Mouse (Mus musculus) stomach, embryonic 14.5 days (tissue): ENCODE data around the gene A930004D18Rik. TPM values are rescaled to one million over a fixed set of nuclear protein-coding genes. Genes with fewer than 3 reads are reported as not detected.
A peak's percentile ranks its signal among the peaks of the same experiment; 100 is the strongest.

Source experiments
- ATAC-seq: fragments of 200-750 bp; cut with Nextera tagmentation; 2 replicates; pipeline ENCODE4 v1.8.0; 2017; ENCODE audit warnings: low read depth, moderate TSS enrichment; ENCODE audit not compliant: insufficient number of reproducible peaks, insufficient read depth, low FRiP score
- H3K27ac ChIP-seq: fragments of 300-500 bp; sonication (generic); 2 replicates; pipeline ENCODE4 v1.5.1; 2014; ENCODE audit warnings: mild to moderate bottlenecking, low read length, moderate library complexity, mixed read lengths
- H3K27me3 ChIP-seq: fragments of 300-500 bp; sonication (generic); 2 replicates; pipeline ENCODE4 v1.6.1; 2014; ENCODE audit warnings: low read length, control low read depth, mixed read lengths; ENCODE audit not compliant: control insufficient read depth, insufficient read depth
- H3K36me3 ChIP-seq: fragments of 300-500 bp; sonication (generic); 2 replicates; pipeline ENCODE4 v1.6.1; 2014; ENCODE audit warnings: mild to moderate bottlenecking, control low read depth, low read length, moderate library complexity, mixed read lengths; ENCODE audit not compliant: control insufficient read depth, insufficient read depth
- H3K4me1 ChIP-seq: fragments of 300-500 bp; sonication (generic); 2 replicates; pipeline ENCODE4 v1.6.1; 2014; ENCODE audit warnings: low read length, control low read depth, mixed read lengths; ENCODE audit not compliant: control insufficient read depth, insufficient read depth
- H3K4me2 ChIP-seq: fragments of 300-500 bp; sonication (generic); replicated peaks from 2 replicates; pipeline ENCODE4 v1.6.1; 2014; ENCODE audit warnings: low read depth, low read length, control low read depth
- H3K4me3 ChIP-seq: fragments of 300-500 bp; sonication (generic); 2 replicates; pipeline ENCODE4 v1.5.1; 2014; ENCODE audit warnings: low read depth, low read length, control low read depth
- H3K9ac ChIP-seq: fragments of 300-500 bp; sonication (generic); replicated peaks from 2 replicates; pipeline ENCODE4 v1.6.1; 2014; ENCODE audit warnings: low read depth, mild to moderate bottlenecking, control low read depth, low read length, moderate library complexity, mixed read lengths
- H3K9me3 ChIP-seq: fragments of 300-500 bp; sonication (generic); 2 replicates; pipeline ENCODE4 v1.6.1; 2016; ENCODE audit warnings: low read depth, low read length, control low read depth; ENCODE audit not compliant: control insufficient read depth
- WGBS: fragments of 180-500 bp; shearing (Covaris S2); extraction: QIAGEN DNeasy Blood & Tissue Kit; methylation state at CpG from one replicate; pipeline ENCODE4 v1.1.7; 2014; 5-methylcytosine and 5-hydroxymethylcytosine counted together
- polyA plus RNA-seq: library from polyadenylated mRNA; unstranded; fragments of >200 nt; fragmentation: Nextera tagmentation; extraction: Ambion mirVana; gene quantifications from 2 replicates; pipeline ENCODE4 v1.2.1, GENCODE M21; 2014

A930004D18Rik gene
- polyA plus RNA-seq, 1 experiment from 2014 or later, result 9.9 TPM

DNA sequence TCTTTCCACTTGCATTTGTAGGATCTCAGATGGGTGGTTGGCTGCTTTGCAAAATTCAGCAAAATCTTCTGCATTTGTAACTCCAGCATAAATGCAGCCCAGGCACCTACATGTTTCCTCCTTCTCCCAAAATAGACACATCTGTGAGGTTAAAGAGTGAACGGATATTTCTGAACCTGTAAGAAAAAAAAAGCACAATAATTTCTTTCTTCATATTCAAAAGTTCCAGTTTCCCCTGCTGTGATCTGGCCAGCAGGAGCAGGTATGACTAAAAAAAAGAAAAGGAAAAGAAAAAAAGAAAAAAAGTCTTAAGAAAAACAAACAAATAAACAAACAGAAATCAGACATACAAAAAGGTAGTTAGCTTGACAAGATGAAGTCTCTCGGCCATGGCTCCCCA is 12.5 kb upstream of the A930004D18Rik start:
- H3K4me1 ChIP-seq, result peaks cover 31% of the 10 kb centered on the region; the same call in 1 of the 2 replicates
- peak overlapping the region; percentile 100 for H3K27ac ChIP-seq
- no peak for ATAC-seq
- peak overlapping the region; percentile 49 for H3K9ac ChIP-seq
- WGBS, result 28% methylated on average over 2 of the region's 2 CpGs
- H3K36me3 ChIP-seq, result no peaks in the 10 kb centered on the region
- peak overlapping the region; percentile 89; the same call in 1 of the 2 replicates for H3K4me3 ChIP-seq
- H3K4me2 ChIP-seq, result peak overlapping the region; percentile 96
- H3K27me3 ChIP-seq, result no peaks in the 10 kb centered on the region
- no peaks in the 10 kb centered on the region for H3K9me3 ChIP-seq

DNA sequence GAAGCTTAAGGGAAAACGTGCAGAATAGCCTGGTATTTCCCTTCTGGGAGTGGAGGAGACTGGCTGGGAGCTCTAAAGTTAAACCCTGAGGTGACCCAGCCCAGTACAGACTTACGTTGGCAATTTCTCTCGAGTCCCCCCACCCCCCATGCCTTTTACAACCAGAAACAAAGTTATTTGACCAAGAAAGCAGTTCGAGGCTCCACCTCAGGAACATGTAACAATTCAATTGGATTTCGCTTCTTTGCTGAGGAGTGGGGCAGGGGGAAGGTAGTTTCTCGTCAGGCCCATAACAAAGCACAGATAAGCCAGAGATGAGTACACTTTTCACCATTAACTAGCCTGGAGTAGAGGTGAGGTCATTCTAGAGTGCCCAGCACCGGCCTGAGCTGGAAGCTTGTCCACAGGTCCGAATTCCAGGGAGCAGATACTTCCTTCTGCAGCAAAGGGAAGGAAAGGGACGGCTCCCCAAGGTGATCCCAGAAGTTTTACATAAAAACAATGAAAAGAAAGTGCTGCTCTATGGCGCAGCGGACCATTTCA is 11.8 kb upstream of the A930004D18Rik start:
- Histone ChIP-seq H3K27me3 (no peaks in the 10 kb centered on the region), H3K9me3 (no peaks in the 10 kb centered on the region), H3K27ac (peak overlapping the region; percentile 100), H3K9ac (peak overlapping the region; percentile 49), H3K36me3 (no peaks in the 10 kb centered on the region), H3K4me2 (peak overlapping the region; percentile 96), H3K4me1 (peaks cover 31% of the 10 kb centered on the region; the same call in 1 of the 2 replicates), H3K4me3 (peak overlapping the region; percentile 89)
- ATAC-seq, result peak; percentile 47
- WGBS, result 12% methylated on average over 11 of the region's 11 CpGs

DNA sequence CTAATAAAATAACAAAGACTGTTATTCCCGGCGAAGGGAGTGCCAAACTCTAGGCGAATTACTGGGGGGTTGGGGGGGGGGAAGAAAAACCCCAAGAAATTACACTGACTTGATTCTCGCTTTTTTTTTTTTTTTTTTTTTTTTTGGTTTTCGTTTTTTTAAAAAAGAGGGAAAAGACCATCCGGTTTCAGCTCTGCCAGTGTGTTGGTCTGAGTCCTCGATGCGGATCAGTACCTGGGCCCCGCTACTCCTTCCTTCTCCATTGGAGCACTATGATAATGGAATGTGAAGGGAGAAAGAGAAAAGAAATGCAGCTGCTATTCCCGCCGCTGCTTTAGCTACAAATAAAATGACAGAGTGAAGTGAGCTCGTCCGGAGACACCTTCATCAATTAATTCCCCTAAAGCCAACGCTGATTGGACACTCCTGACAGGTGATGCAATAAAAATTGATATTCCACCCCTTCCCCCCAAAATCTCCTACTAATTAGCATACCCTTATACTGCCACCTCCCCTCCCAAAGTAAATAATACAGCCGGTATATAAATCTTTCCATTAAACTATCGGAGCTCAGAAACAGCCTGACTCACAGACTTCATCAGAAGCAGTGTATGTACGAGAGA is 11.0 kb upstream of the A930004D18Rik start, which contains the start of gene Skida1:
Skida1 (minus strand) TSS at position 599 of the 623 bp plus-strand sequence.
- WGBS, result under 1% methylated on average over 17 of the region's 17 CpGs
- Histone ChIP-seq H3K4me3 (peak within 1 kb of the TSS; percentile 89), H3K27ac (peak within 1 kb of the TSS; percentile 100), H3K36me3 (no peaks in the 10 kb centered on the region), H3K27me3 (no peaks in the 10 kb centered on the region), H3K4me1 (peaks cover 29% of the 10 kb centered on the region; the same call in 1 of the 2 replicates), H3K9me3 (no peaks in the 10 kb centered on the region), H3K4me2 (peak within 1 kb of the TSS; percentile 96), H3K9ac (peak within 1 kb of the TSS; percentile 99)
- ATAC-seq, result peak; percentile 57

DNA sequence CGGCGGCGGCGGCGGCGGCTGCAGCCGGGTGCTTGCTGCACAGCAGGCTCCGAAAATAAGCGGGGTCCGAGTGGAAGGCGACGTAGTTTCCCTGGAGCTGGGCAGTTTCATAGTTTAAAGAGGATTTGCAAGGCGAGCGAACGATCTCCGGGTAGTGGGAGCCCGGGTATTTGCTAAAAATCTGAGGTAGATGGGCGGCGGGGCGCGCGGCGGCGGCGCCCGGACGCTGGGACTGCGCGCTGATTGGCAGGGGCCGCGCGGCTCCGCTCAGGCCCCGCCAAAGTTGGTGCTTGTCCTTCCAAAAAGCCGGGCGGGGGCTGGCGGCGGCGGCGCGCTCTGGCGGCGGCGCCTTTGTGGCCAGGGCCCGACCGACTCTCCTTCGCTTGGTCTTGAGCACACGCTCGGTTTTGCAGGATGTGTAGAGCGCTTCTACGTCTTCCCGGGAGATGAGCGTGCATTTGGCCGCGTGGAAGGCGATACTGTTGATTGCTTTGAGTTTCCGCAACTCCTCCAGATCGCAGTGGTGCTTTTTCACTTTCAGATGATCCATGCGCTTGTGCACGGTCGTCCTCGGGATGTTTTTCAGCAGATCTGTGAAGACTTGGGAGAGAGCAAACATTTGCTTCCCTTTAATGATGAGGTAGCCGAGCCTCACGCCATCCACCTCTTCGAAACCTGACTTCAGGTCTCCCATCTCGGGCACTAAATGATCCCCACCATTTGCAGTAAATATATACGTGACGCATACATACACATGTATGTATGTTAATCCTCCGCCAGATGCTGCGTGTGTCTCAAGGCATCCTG is 10.3 kb upstream of the A930004D18Rik start:
- no peaks in the 10 kb centered on the region for H3K9me3 ChIP-seq
- peaks cover 34% of the 10 kb centered on the region; the same call in 1 of the 2 replicates for H3K4me1 ChIP-seq
- ATAC-seq, result peak; percentile 73
- H3K36me3 ChIP-seq, result no peaks in the 10 kb centered on the region
- no peaks in the 10 kb centered on the region for H3K27me3 ChIP-seq
- under 1% methylated on average over 69 of the region's 70 CpGs for WGBS
- H3K9ac ChIP-seq, result peak overlapping the region; percentile 99
- H3K27ac ChIP-seq, result peak overlapping the region; percentile 100
- H3K4me2 ChIP-seq, result peak overlapping the region; percentile 96
- H3K4me3 ChIP-seq, result peak overlapping the region; percentile 89

DNA sequence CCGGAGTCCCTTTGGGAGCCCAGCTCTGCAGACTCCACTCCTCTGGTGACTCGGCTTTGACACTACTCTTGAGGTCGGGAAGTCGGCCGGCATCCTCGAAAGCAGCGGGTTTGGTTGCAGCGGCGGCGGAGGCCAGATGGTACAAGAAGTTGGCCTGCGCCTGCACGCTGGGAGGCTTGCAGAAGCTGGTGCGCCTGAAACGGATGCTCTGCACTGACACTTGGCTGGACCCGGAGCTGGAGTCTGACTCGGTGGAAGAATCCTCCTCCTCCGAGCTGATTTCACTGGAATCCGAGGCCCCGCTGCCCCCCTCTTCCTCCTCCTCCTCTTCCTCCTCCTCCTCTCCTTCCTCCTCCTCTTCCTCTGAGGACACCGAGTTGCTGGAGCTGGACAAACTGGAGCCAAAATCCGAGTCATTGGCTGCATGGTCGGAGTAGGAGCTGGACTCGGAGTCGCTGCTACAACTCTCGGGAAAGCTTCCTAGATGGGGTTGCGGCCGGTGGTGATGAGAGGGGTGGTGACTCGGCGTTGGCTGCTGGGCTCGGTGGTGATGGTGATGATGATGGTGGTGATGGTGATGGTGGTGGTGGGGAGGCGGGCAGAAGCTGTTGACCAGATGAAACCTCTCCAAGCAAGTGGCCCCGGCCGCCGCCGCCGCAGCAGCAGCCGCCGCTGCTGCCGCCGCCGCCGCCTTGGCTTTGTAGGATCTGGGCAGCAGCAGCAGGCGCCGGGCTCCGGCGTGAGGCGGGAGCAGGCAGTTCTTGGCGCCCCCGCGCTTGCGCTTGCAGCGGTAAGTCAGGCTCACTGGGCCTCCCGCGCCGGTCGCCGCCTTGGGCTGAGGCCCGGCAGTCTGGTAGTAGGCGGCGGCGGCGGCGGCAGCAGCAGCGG is 9.5 kb upstream of the A930004D18Rik start:
- Histone ChIP-seq H3K4me3 (peak overlapping the region; percentile 89), H3K36me3 (no peaks in the 10 kb centered on the region), H3K4me1 (peaks cover 36% of the 10 kb centered on the region; the same call in 1 of the 2 replicates), H3K9me3 (no peaks in the 10 kb centered on the region), H3K27ac (peak overlapping the region; percentile 100), H3K27me3 (no peaks in the 10 kb centered on the region), H3K9ac (peak overlapping the region; percentile 99), H3K4me2 (peak overlapping the region; percentile 96)
- WGBS, result under 1% methylated on average over 52 of the region's 64 CpGs
- ATAC-seq, result peak; percentile 29; the same call in 1 of the 2 replicates

DNA sequence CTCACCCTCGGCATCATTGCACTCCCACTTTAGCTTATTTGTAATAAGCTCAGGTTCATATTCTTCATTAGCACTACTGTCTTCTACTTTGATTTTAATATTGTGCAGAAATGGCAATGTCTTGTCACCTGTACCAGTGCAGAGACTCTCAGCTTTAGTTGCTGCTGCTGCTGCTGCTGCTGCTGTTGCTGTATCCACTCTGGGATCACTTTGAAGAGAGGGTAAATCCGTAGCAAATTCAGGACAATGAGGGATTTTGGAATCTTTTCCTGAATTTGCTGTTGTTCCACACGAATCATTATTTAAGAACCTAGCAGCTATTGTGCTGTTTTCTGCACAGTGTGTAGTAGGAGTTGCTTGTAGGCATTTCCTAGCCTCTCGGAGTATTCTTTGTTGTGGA is 8.6 kb upstream of the A930004D18Rik start:
- H3K4me3 ChIP-seq, result peak overlapping the region; percentile 89
- ATAC-seq, result no peak
- peak overlapping the region; percentile 96 for H3K4me2 ChIP-seq
- H3K9ac ChIP-seq, result peak overlapping the region; percentile 99
- H3K4me1 ChIP-seq, result peaks cover 40% of the 10 kb centered on the region
- 4% methylated on average over 4 of the region's 4 CpGs for WGBS
- H3K36me3 ChIP-seq, result no peaks in the 10 kb centered on the region
- no peaks in the 10 kb centered on the region for H3K9me3 ChIP-seq
- peak overlapping the region; percentile 100 for H3K27ac ChIP-seq
- H3K27me3 ChIP-seq, result no peaks in the 10 kb centered on the region

DNA sequence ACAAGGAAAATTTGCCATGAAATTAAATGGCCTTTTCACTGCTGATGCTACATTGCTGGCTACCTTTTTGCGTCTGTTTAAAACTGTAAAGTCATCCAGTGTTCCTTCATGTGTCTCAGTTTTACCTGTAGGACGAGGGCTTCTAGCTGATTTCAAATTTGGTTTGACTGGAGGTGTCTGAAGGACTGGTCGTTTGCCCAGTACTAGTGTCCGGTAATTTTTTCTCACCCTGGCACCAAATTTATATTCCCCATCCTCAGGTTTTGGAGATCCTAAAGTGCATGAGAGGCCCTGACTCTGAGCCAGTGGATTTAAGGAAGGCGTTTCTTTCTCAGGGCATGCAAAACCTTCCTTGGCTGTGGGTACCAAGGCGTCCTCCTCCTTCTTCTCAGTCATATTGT is 8.2 kb upstream of the A930004D18Rik start:
- Histone ChIP-seq H3K9ac (peak overlapping the region; percentile 99), H3K4me1 (peaks cover 43% of the 10 kb centered on the region), H3K4me2 (peak overlapping the region; percentile 96), H3K27ac (peak overlapping the region; percentile 100; the same call in 1 of the 2 replicates), H3K9me3 (no peaks in the 10 kb centered on the region), H3K36me3 (no peaks in the 10 kb centered on the region), H3K4me3 (peak overlapping the region; percentile 89), H3K27me3 (no peaks in the 10 kb centered on the region)
- WGBS, result 20% methylated on average over 6 of the region's 6 CpGs
- no peak for ATAC-seq
